Mouse (Mus musculus) forebrain, embryonic 16.5 days (tissue): Measurements from ENCODE around the gene Ccs. TPM values are rescaled to one million over a fixed set of nuclear protein-coding genes. Genes with fewer than 3 reads are reported as not detected.
A peak's percentile ranks its signal among the peaks of the same experiment; 100 is the strongest.

ENCODE experiments used
- ATAC-seq: fragments of 200-750 bp; cut with Nextera tagmentation; 2 replicates; pipeline ENCODE4 v1.8.0; 2017; ENCODE audit warnings: mild to moderate bottlenecking, moderate library complexity
- H3K27ac ChIP-seq: fragments of 300-500 bp; sonication (generic); 2 replicates; pipeline ENCODE4 v1.5.1; 2014; ENCODE audit warnings: low read length, control low read depth
- H3K27me3 ChIP-seq: fragments of 300-500 bp; sonication (generic); replicated peaks from 2 replicates; pipeline ENCODE4 v1.6.1; 2014; ENCODE audit warnings: low read length; ENCODE audit not compliant: control insufficient read depth, insufficient read depth
- H3K36me3 ChIP-seq: fragments of 300-500 bp; sonication (generic); 2 replicates; pipeline ENCODE4 v1.6.1; 2014; ENCODE audit not compliant: control insufficient read depth, insufficient read depth
- H3K4me1 ChIP-seq: fragments of 300-500 bp; sonication (generic); replicated peaks from 2 replicates; pipeline ENCODE4 v1.6.1; 2014; ENCODE audit warnings: low read length; ENCODE audit not compliant: control insufficient read depth, insufficient read depth
- H3K4me2 ChIP-seq: fragments of 300-500 bp; sonication (generic); 2 replicates; pipeline ENCODE4 v1.6.1; 2014; ENCODE audit warnings: mild to moderate bottlenecking, low read length, control low read depth
- H3K4me3 ChIP-seq: fragments of 300-500 bp; sonication (generic); replicated peaks from 2 replicates; pipeline ENCODE4 v1.5.1; 2014; ENCODE audit warnings: mild to moderate bottlenecking, low read length, control low read depth
- H3K9ac ChIP-seq: fragments of 300-500 bp; sonication (generic); replicated peaks from 2 replicates; pipeline ENCODE4 v1.6.1; 2014; ENCODE audit warnings: low read depth, low read length, control low read depth
- H3K9me3 ChIP-seq: fragments of 300-500 bp; sonication (generic); 2 replicates; pipeline ENCODE4 v1.6.1; 2016; ENCODE audit warnings: low read length; ENCODE audit not compliant: control insufficient read depth
- WGBS: fragments of 180-500 bp; shearing (Covaris S2); extraction: QIAGEN DNeasy Blood & Tissue Kit; methylation state at CpG from one replicate; pipeline ENCODE4 v1.1.7; 2014; 5-methylcytosine and 5-hydroxymethylcytosine counted together
- polyA plus RNA-seq: library from polyadenylated mRNA; unstranded; fragments of >200 nt; fragmentation: Nextera tagmentation; extraction: Ambion mirVana; gene quantifications from 2 replicates; pipeline ENCODE4 v1.2.1, GENCODE M21; 2015

Gene Ccs
- polyA plus RNA-seq, 1 experiment from 2014 or later, result 34.7 TPM

DNA sequence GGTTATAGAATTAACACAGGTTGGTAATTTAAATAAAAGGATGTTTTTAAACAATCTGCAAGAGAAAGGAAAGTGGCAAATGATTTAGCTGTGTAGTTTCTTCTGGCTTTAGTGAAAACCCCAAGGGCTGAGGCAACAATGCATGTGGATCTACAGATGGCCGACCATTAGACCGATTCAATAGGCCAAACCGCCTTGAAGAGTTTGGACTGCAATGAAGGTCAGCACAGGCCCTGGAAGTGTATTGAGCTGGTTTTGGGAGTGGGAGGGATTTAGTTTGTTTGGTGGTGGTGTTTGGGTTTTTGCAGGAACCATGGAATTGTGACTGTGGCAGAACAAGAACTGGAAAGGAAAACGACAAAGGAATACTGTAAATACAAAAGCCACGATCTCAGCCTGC, 40.0 kb downstream of the Ccs start:
- Histone ChIP-seq H3K4me1 (peaks cover 7% of the 10 kb centered on the region), H3K4me3 (no peak overlapping the region), H3K9ac (no peak overlapping the region), H3K36me3 (peaks cover 27% of the 10 kb centered on the region), H3K27ac (no peak overlapping the region), H3K9me3 (no peaks in the 10 kb centered on the region), H3K27me3 (no peaks in the 10 kb centered on the region), H3K4me2 (no peak overlapping the region)
- ATAC-seq, result no peak
- WGBS, result 88% methylated on average over 5 of the region's 5 CpGs

DNA sequence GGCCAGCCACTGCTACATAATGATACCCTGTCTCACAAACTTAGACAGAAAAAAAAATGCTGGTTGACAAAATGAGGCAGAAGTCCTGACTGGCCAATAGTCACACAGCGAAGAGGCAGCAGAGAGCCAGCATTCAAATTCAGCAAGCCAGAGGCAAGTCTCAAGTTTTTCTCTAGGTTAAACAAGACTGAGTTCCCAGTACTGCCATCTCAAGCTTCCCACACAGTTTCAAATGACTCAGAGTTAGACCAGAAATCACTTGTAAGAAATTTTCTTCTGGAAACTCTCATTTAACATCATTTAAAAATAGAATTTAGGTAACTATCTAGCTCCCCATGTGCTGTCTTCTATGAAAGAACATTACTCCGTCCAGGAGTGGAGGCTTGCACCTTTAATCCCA, 41.3 kb downstream of the Ccs start:
- no peak for ATAC-seq
- Histone ChIP-seq H3K9me3 (no peaks in the 10 kb centered on the region), H3K4me1 (peaks cover 9% of the 10 kb centered on the region), H3K36me3 (peaks cover 22% of the 10 kb centered on the region), H3K4me2 (no peak overlapping the region), H3K4me3 (no peak overlapping the region), H3K27me3 (no peaks in the 10 kb centered on the region), H3K9ac (no peak overlapping the region), H3K27ac (no peak overlapping the region)
- 98% methylated on average over 2 of the region's 2 CpGs for WGBS

DNA sequence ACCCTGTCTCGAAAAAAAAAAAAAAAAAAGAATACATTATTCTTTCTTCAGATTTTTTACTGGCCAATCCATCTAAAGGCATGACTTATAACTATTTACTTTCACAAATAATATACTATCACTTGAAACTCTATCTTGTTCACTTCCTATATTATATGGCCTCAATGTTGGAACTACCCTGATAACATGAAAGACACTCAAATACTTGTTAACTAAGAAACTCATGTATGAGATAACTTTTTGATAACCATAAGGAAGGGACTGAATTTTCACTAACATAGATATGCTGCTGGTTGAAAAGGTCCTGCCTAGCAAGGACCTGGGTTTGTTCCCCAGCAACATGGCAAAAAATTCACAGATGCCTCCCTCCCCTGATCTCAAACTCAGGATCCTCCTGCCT, 43.2 kb downstream of the Ccs start:
- no peak for ATAC-seq
- Histone ChIP-seq H3K4me2 (no peak overlapping the region), H3K27me3 (no peaks in the 10 kb centered on the region), H3K36me3 (peaks cover 23% of the 10 kb centered on the region), H3K4me3 (no peak overlapping the region), H3K27ac (no peak overlapping the region), H3K9me3 (no peaks in the 10 kb centered on the region), H3K9ac (no peak overlapping the region), H3K4me1 (peaks cover 26% of the 10 kb centered on the region)
- 80% methylated on average over 1 of the region's 1 CpGs for WGBS

DNA sequence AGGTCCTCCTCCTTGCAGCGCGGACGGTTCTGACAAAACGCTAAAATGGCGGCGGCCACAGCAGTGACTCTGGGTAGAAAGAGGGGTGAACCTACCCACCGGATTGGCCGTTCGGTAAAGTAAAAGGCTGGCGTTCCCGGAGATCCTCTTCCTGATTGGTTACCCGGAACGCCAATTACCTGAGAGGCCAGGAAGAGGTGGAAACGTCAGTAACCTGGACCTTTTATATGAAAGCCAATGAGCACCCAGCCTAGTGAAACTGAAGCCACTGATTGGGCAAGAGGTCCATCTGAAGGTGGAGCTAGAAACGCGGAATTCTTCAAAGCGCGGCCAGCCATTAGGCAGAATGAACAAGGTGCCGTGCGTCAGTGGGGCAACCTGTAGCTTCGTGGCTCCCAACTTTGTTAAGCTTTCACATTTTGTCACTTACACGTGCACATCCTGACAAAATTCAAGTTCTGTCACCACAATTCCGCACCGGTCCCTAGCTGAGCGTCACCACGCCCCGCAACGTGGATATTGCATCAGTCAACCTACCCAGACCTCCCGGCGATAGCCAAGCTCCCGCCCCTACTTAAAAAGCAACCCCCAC, 45.2 kb downstream of the Ccs start, which contains the start of gene Rbm4:
Gene Rbm4 (minus strand): TSS at position 71 of the 592 bp plus-strand sequence.
- ATAC-seq, result peak; percentile 99
- WGBS, result under 1% methylated on average over 31 of the region's 31 CpGs
- Histone ChIP-seq H3K27me3 (no peaks in the 10 kb centered on the region), H3K9me3 (no peaks in the 10 kb centered on the region), H3K4me3 (peak within 1 kb of the TSS; percentile 80), H3K4me2 (peak within 1 kb of the TSS; percentile 88), H3K36me3 (peaks cover 14% of the 10 kb centered on the region), H3K9ac (peak within 1 kb of the TSS; percentile 75), H3K27ac (peak within 1 kb of the TSS; percentile 88), H3K4me1 (peaks cover 44% of the 10 kb centered on the region)

DNA sequence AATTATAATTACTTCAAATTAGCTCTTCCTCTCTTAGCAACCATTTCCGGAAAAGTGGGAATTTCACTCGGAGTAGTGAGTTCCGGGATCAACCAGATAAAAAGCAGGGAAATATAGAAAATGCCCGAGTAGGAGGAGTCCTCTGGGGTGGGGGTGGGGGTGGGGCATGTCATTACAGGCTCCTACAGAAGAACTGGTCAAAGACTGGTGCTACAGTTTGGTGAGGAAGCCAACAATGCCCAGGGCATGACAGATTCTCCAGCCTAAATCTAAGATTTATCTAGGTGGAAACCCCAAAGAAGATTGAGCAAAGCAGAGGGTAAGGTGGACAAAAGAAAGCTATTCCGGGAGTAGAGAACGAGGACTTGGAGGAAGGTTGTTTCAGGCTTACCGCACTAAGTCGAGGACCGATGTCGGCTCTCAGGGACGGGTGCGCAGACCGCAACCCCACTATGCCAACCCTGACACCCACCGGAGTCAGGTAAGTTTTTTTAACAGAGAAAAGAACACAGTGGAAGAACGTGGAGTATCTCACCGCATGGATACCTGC, 45.8 kb downstream of the Ccs start:
- no peaks in the 10 kb centered on the region for H3K27me3 ChIP-seq
- H3K4me1 ChIP-seq, result peaks cover 47% of the 10 kb centered on the region
- H3K4me2 ChIP-seq, result peak overlapping the region; percentile 86
- H3K4me3 ChIP-seq, result peak overlapping the region; percentile 80
- H3K36me3 ChIP-seq, result peaks cover 13% of the 10 kb centered on the region
- peak overlapping the region; percentile 88 for H3K27ac ChIP-seq
- under 1% methylated on average over 16 of the region's 16 CpGs for WGBS
- H3K9ac ChIP-seq, result peak overlapping the region; percentile 75
- ATAC-seq, result peak; percentile 30; the same call in 1 of the 2 replicates
- H3K9me3 ChIP-seq, result no peaks in the 10 kb centered on the region

DNA sequence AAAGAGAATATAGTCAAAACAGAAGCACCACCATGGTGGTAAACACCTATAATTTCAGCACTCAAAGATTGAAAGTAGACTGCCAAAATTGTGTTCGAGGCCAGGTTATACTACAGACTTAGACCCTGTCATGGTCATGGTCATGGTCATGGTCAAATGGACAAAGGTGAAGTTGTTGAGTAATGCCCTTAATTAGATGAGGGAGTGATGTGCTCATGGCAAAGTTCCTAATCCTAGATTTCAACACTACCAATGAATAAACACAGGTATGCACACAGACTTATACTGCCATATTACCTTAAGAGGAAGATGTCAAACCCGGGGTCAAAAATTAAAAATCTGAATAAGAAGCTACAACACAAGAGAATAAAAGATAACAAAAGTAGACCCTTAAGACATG, 52.8 kb downstream of the Ccs start:
- no peak overlapping the region for H3K27ac ChIP-seq
- no peak for ATAC-seq
- peaks cover 37% of the 10 kb centered on the region for H3K36me3 ChIP-seq
- H3K27me3 ChIP-seq, result no peaks in the 10 kb centered on the region
- WGBS, result 94% methylated on average over 2 of the region's 2 CpGs
- no peaks in the 10 kb centered on the region for H3K9me3 ChIP-seq
- no peak overlapping the region for H3K4me3 ChIP-seq
- peaks cover 37% of the 10 kb centered on the region for H3K4me1 ChIP-seq
- no peak overlapping the region for H3K4me2 ChIP-seq
- no peak overlapping the region for H3K9ac ChIP-seq

DNA sequence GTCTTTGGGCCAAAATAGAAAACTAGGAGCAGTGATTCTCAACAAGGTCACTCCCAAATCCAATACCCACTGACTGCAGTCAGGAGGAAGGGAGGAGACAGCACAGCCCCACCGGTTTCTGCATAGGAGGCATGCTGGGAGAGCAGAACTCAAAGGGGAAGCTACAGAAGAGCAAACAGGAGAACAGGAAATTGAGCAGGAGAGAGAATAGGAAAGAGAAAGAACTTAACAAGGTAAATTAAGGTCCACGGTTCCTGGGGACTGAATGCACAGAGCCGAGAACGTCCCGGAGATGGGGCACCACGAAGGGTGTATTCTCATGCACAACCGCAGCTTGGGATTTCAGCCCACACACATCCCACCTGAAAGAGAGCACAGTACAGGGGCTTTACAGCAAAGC, 53.9 kb downstream of the Ccs start:
- ATAC-seq, result no peak
- Histone ChIP-seq H3K4me3 (no peak overlapping the region), H3K36me3 (peaks cover 35% of the 10 kb centered on the region), H3K4me2 (no peak overlapping the region), H3K9me3 (no peaks in the 10 kb centered on the region), H3K4me1 (peaks cover 26% of the 10 kb centered on the region), H3K9ac (no peak overlapping the region), H3K27me3 (no peaks in the 10 kb centered on the region), H3K27ac (no peak overlapping the region)
- WGBS, result 91% methylated on average over 7 of the region's 7 CpGs

DNA sequence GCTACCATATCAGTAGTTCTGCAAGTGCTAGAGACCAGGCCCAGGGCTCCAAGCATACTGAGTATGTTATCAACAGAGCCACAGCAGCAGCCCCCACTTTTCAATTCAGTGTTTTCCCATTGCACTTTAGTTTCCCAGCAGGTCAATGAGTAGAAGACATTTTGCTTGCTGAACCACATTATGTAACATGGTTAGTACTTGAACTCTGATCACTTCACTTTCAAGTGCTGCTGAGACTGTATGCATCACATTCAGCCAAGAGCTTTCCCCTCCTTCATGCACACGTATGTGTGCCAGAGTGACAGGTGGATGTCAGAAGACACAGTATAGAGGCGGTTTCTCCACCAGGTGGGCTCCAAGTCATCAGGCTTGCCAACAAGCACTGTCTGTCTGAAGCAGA, 56.2 kb downstream of the Ccs start:
- no peak overlapping the region for H3K9ac ChIP-seq
- ATAC-seq, result no peak
- H3K27ac ChIP-seq, result no peak overlapping the region
- WGBS, result 83% methylated on average over 2 of the region's 2 CpGs
- H3K27me3 ChIP-seq, result no peaks in the 10 kb centered on the region
- no peak overlapping the region for H3K4me3 ChIP-seq
- H3K36me3 ChIP-seq, result peaks cover 37% of the 10 kb centered on the region
- peaks cover 14% of the 10 kb centered on the region for H3K4me1 ChIP-seq
- H3K9me3 ChIP-seq, result no peaks in the 10 kb centered on the region
- no peak overlapping the region for H3K4me2 ChIP-seq
